ENCODE assay signal across 29 mouse cellular contexts in the genomic region with DNA sequence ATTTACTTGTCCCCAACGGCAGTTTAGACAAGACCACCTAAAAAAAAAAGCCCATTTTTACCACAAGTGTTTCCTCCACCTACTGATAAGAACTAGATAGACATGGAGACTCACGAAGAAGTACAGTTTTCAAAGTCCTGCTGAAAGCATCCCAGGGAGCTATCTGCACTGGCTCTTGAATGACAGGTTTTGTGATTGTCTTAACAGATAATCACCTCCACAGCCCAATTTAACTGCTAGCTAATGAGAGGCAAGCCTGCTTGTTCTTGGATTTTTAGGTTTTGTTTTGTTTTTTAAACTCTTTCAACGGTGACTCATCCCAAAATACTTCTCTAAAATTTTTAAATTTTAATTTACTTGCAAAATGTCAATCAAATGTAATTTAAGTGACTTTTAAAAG.
A peak's percentile ranks its signal among the peaks of the same experiment; 100 is the strongest.
DNase-seq lines count a peak whose midpoint lies in the region; ATAC-seq lines count a peak whose summit lies in the region.
"Had no signal": no experiment of that assay in that cellular context is flagged by ENCODE, and none has a peak within 500 bp of the region (broad histone marks: within the 10 kb centered on the region; RNA-seq: fewer than 3 reads in every experiment).

No protein-coding gene starts in this region.

- no peak overlapping the region for H3K4me3 ChIP-seq in embryonic facial prominence, embryonic 14.5 days (ENCODE audit: low read depth, low read length)
- H3K4me3 ChIP-seq in embryonic facial prominence, embryonic 10.5 days: no peak overlapping the region
- no peak overlapping the region for H3K4me3 ChIP-seq in midbrain, embryonic 11.5 days (ENCODE audit: low read depth, low read length)
- H3K4me3 ChIP-seq in midbrain, embryonic 15.5 days: no peak overlapping the region
- no peak overlapping the region for H3K4me3 ChIP-seq in forebrain, embryonic 13.5 days
- H3K4me3 ChIP-seq: embryonic facial prominence, embryonic 12.5 days; embryonic facial prominence, embryonic 15.5 days; erythroblast, embryonic 14.5 days; forebrain, embryonic 10.5 days; forebrain, embryonic 12.5 days; forebrain, embryonic 15.5 days had no signal

- H3K4me1 ChIP-seq in embryonic facial prominence, embryonic 14.5 days (ENCODE audit: control insufficient read depth, insufficient read depth, low read length): no peaks in the 10 kb centered on the region
- H3K4me1 ChIP-seq in embryonic facial prominence, embryonic 10.5 days: peaks cover 2% of the 10 kb centered on the region; the same call in 1 of the 2 replicates
- no peaks in the 10 kb centered on the region for H3K4me1 ChIP-seq in midbrain, embryonic 11.5 days (ENCODE audit: control insufficient read depth, insufficient read depth, low read length)
- H3K4me1 ChIP-seq in midbrain, embryonic 15.5 days: no peaks in the 10 kb centered on the region
- H3K4me1 ChIP-seq in forebrain, embryonic 13.5 days: no peaks in the 10 kb centered on the region
- H3K4me1 ChIP-seq: embryonic facial prominence, embryonic 12.5 days; embryonic facial prominence, embryonic 15.5 days; forebrain, embryonic 10.5 days; forebrain, embryonic 12.5 days had no signal

- no peak overlapping the region for H3K9ac ChIP-seq in embryonic facial prominence, embryonic 14.5 days (ENCODE audit: low read depth, low read length)
- H3K9ac ChIP-seq in midbrain, embryonic 11.5 days (ENCODE audit: low read length): no peak overlapping the region
- H3K9ac ChIP-seq in midbrain, embryonic 15.5 days: no peak overlapping the region
- H3K9ac ChIP-seq in forebrain, embryonic 13.5 days: no peak overlapping the region
- H3K9ac ChIP-seq: embryonic facial prominence, embryonic 12.5 days; embryonic facial prominence, embryonic 15.5 days; forebrain, embryonic 12.5 days; forebrain, embryonic 15.5 days; forebrain, postnatal 0 days had no signal

- no peak overlapping the region for H3K27ac ChIP-seq in embryonic facial prominence, embryonic 14.5 days (replicated peaks; ENCODE audit: low read depth, low read length)
- no peak overlapping the region for H3K27ac ChIP-seq in embryonic facial prominence, embryonic 10.5 days (replicated peaks)
- H3K27ac ChIP-seq in midbrain, embryonic 11.5 days (ENCODE audit: low read depth, low read length): no peak overlapping the region
- H3K27ac ChIP-seq in midbrain, embryonic 15.5 days: no peak overlapping the region
- no peak overlapping the region for H3K27ac ChIP-seq in forebrain, embryonic 13.5 days
- H3K27ac ChIP-seq: embryonic facial prominence, embryonic 12.5 days; embryonic facial prominence, embryonic 15.5 days; forebrain, embryonic 10.5 days; forebrain, embryonic 12.5 days; forebrain, embryonic 15.5 days had no signal

- H3K9me3 ChIP-seq in embryonic facial prominence, embryonic 14.5 days (ENCODE audit: control insufficient read depth, low read length): no peaks in the 10 kb centered on the region
- no peaks in the 10 kb centered on the region for H3K9me3 ChIP-seq in embryonic facial prominence, embryonic 10.5 days
- no peaks in the 10 kb centered on the region for H3K9me3 ChIP-seq in midbrain, embryonic 11.5 days (ENCODE audit: control insufficient read depth, low read length)
- no peaks in the 10 kb centered on the region for H3K9me3 ChIP-seq in midbrain, embryonic 15.5 days
- no peaks in the 10 kb centered on the region for H3K9me3 ChIP-seq in forebrain, embryonic 13.5 days (replicated peaks)
- H3K9me3 ChIP-seq: embryonic facial prominence, embryonic 12.5 days; embryonic facial prominence, embryonic 15.5 days; forebrain, embryonic 10.5 days; forebrain, embryonic 12.5 days; forebrain, embryonic 15.5 days; G1E had no signal

- H3K36me3 ChIP-seq in embryonic facial prominence, embryonic 14.5 days (ENCODE audit: control insufficient read depth, insufficient read depth, low read length): no peaks in the 10 kb centered on the region
- H3K36me3 ChIP-seq in embryonic facial prominence, embryonic 10.5 days (replicated peaks): peaks cover 4% of the 10 kb centered on the region; the same call in 1 of the 2 replicates
- no peaks in the 10 kb centered on the region; the same call in 1 of the 2 replicates for H3K36me3 ChIP-seq in midbrain, embryonic 11.5 days (ENCODE audit: control insufficient read depth, insufficient read depth, low read length)
- no peaks in the 10 kb centered on the region for H3K36me3 ChIP-seq in midbrain, embryonic 15.5 days (replicated peaks)
- no peaks in the 10 kb centered on the region for H3K36me3 ChIP-seq in forebrain, embryonic 13.5 days (ENCODE audit: poor library complexity, severe bottlenecking)
- H3K36me3 ChIP-seq: embryonic facial prominence, embryonic 12.5 days; embryonic facial prominence, embryonic 15.5 days; forebrain, embryonic 12.5 days; forebrain, embryonic 15.5 days; G1E had no signal

- H3K27me3 ChIP-seq in embryonic facial prominence, embryonic 14.5 days (replicated peaks; ENCODE audit: control insufficient read depth, insufficient read depth, low read length): no peaks in the 10 kb centered on the region
- H3K27me3 ChIP-seq in embryonic facial prominence, embryonic 10.5 days (replicated peaks; ENCODE audit: low read depth, poor library complexity, severe bottlenecking): no peaks in the 10 kb centered on the region
- no peaks in the 10 kb centered on the region for H3K27me3 ChIP-seq in midbrain, embryonic 11.5 days (ENCODE audit: control insufficient read depth, insufficient read depth, low read length)
- H3K27me3 ChIP-seq in midbrain, embryonic 15.5 days (replicated peaks): no peaks in the 10 kb centered on the region
- no peaks in the 10 kb centered on the region for H3K27me3 ChIP-seq in forebrain, embryonic 13.5 days
- H3K27me3 ChIP-seq: CH12.LX; embryonic facial prominence, embryonic 12.5 days; embryonic facial prominence, embryonic 15.5 days; forebrain, embryonic 12.5 days; forebrain, embryonic 15.5 days had no signal

- DNase-seq in embryonic facial prominence, embryonic 14.5 days (ENCODE audit: low spot score): peak; percentile 13
- DNase-seq in embryonic facial prominence, embryonic 10.5 days (ENCODE audit: low spot score): no peak
- DNase-seq in midbrain, embryonic 11.5 days (ENCODE audit: low spot score, missing footprints): peak; percentile 23
- peak; percentile 87 for DNase-seq in retina, embryonic 14.5 days (ENCODE audit: low spot score)
- peak; percentile 59 for DNase-seq in retina, postnatal 7 days (ENCODE audit: low read depth, low spot score)
- no peak for DNase-seq in left cerebral cortex, postnatal 14 days (ENCODE audit: low spot score in 2 of 2)
- DNase-seq: adrenal gland, adult 2 months; adrenal gland, postnatal 10 days; adrenal gland, postnatal 25 days; B cell, adult 2 months; cerebellum, adult 11 months; cerebellum, adult 18-20 months; cerebellum, adult 8-10 months; cerebellum, adult 9-11 months; cerebellum, postnatal 14 days; cerebellum, postnatal 36 days; embryo, embryonic 11 days; forebrain, postnatal 0 days had no signal

- ATAC-seq in embryonic facial prominence, embryonic 14.5 days (ENCODE audit: low read depth): no peak
- ATAC-seq in midbrain, embryonic 11.5 days (ENCODE audit: low FRiP score): no peak
- ATAC-seq in midbrain, embryonic 15.5 days (replicated peaks): no peak
- no peak for ATAC-seq in forebrain, embryonic 13.5 days
- ATAC-seq: CD4-positive, CD25-positive, alpha-beta regulatory T cell, adult 4 months; forebrain, postnatal 0 days had no signal

- 48% methylated on average over 3 of the region's 3 CpGs for WGBS in embryonic facial prominence, embryonic 14.5 days
- 63% methylated on average over 3 of the region's 3 CpGs for WGBS in embryonic facial prominence, embryonic 10.5 days
- WGBS in midbrain, embryonic 11.5 days: 77% methylated on average over 3 of the region's 3 CpGs
- 82% methylated on average over 3 of the region's 3 CpGs for WGBS in midbrain, embryonic 15.5 days
- 76% methylated on average over 3 of the region's 3 CpGs for WGBS in forebrain, embryonic 13.5 days

- H3K4me2 ChIP-seq in embryonic facial prominence, embryonic 14.5 days (ENCODE audit: low read depth, low read length): no peak overlapping the region
- no peak overlapping the region for H3K4me2 ChIP-seq in midbrain, embryonic 11.5 days
- no peak overlapping the region for H3K4me2 ChIP-seq in midbrain, embryonic 15.5 days
- no peak overlapping the region for H3K4me2 ChIP-seq in forebrain, embryonic 13.5 days
- H3K4me2 ChIP-seq: embryonic facial prominence, embryonic 12.5 days; embryonic facial prominence, embryonic 15.5 days; forebrain, embryonic 12.5 days; forebrain, embryonic 15.5 days had no signal

- intact Hi-C loops in left cerebral cortex, postnatal 14 days (cut with DNase I): no loop called here

Comparison
In these comparisons a context has a peak if more than half of its experiments do, and no peak if none do; other contexts are left out.
1. DNase-seq: peak in embryonic facial prominence, embryonic 14.5 days (single experiment), midbrain, embryonic 11.5 days (single experiment), retina, embryonic 14.5 days (single experiment) and retina, postnatal 7 days (single experiment); none in embryonic facial prominence, embryonic 10.5 days (single experiment) and left cerebral cortex, postnatal 14 days (0 of 2).